Mouse (Mus musculus): Measurements from ENCODE around the gene Spata31d1a. TPM values are rescaled to one million over a fixed set of nuclear protein-coding genes. Genes with fewer than 3 reads are reported as not detected.

Gene Spata31d1a
- not detected in 2 replicates for polyA plus RNA-seq (2014; fragmentation: Nextera tagmentation; extraction: Ambion mirVana)

DNA sequence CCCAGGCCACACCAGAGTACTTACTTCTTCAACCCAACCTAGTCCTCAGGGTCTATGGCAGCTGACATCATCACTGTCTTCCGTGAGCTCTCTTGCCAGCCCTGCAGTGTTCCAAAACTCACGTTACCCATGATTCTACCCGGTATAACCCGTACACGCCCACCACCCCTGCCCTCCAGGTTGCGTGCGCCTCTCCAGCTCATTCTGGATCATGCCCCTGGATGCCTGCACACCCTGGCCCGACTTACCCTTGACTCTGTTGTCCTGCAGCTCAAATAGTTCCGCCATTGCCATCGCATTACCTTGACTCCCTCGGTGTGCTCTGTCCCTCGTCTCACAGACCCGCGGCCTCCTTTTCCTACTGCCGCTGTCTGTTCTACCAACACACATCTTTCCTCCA is at the start of gene Spata31d1a:
TSS of gene Spata31d1a (minus strand) at position 101 of the 400 bp plus-strand sequence.
- H3K9ac ChIP-seq (ENCODE audit: low read length) = no peak within 1 kb of the TSS
- WGBS = 93% methylated on average over 15 of the region's 15 CpGs
- DNase-seq (ENCODE audit: low spot score, missing footprints) (peak; percentile 84), ATAC-seq (ENCODE audit: low FRiP score) (no peak)
- no peak within 1 kb of the TSS for H3K4me2 ChIP-seq
- H3K9me3 ChIP-seq (ENCODE audit: control insufficient read depth, low read length) = no peaks in the 10 kb centered on the region
- H3K4me1 ChIP-seq (ENCODE audit: control insufficient read depth, insufficient read depth, low read length) = no peaks in the 10 kb centered on the region
- no peak within 1 kb of the TSS for H3K4me3 ChIP-seq (ENCODE audit: low read depth, low read length)
- no peaks in the 10 kb centered on the region for H3K36me3 ChIP-seq (ENCODE audit: control insufficient read depth, insufficient read depth, low read length)
- no peak within 1 kb of the TSS for H3K27ac ChIP-seq (ENCODE audit: low read depth, low read length)
- no peaks in the 10 kb centered on the region for H3K27me3 ChIP-seq (ENCODE audit: control insufficient read depth, insufficient read depth, low read length)

GRCm38 (mm10) chr13:59756906-59757305 is 46.8 kb upstream of the Spata31d1a start:
- H3K4me1 ChIP-seq (ENCODE audit: control insufficient read depth, insufficient read depth, low read length) = no peaks in the 10 kb centered on the region
- no peak overlapping the region for H3K4me2 ChIP-seq
- 97% methylated on average over 7 of the region's 7 CpGs for WGBS
- no peak overlapping the region for H3K27ac ChIP-seq (ENCODE audit: low read depth, low read length)
- H3K27me3 ChIP-seq (ENCODE audit: control insufficient read depth, insufficient read depth, low read length) = no peaks in the 10 kb centered on the region
- DNase-seq (ENCODE audit: low spot score, missing footprints) (no peak), ATAC-seq (ENCODE audit: low FRiP score) (no peak)
- no peaks in the 10 kb centered on the region for H3K9me3 ChIP-seq (ENCODE audit: control insufficient read depth, low read length)
- no peak overlapping the region for H3K9ac ChIP-seq (ENCODE audit: low read length)
- no peak overlapping the region for H3K4me3 ChIP-seq (ENCODE audit: low read depth, low read length)
- H3K36me3 ChIP-seq (ENCODE audit: control insufficient read depth, insufficient read depth, low read length) = peaks cover 10% of the 10 kb centered on the region

DNA sequence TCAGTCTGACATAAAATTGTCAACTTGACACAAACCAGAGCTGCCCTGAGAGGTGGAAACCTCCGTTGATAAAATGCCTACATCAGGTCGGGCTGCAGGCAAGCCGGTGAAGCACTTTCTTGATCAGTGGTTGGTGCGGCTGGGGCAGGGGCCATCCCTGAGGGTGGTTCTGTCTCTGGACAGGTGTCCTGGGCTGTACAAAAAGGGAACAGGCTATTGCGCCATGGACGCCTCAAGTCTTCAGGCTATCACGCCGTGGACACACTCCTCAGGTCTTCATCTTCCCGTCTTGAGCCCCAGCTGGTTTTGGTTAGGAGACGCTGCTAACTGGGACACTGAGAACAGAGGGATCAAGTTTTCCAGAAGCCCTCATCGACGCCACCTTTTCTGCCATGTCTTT is 40.2 kb upstream of the Spata31d1a start:
- Histone ChIP-seq H3K9ac (ENCODE audit: low read length) (no peak overlapping the region), H3K27me3 (ENCODE audit: control insufficient read depth, insufficient read depth, low read length) (no peaks in the 10 kb centered on the region), H3K9me3 (ENCODE audit: control insufficient read depth, low read length) (no peaks in the 10 kb centered on the region), H3K27ac (ENCODE audit: low read depth, low read length) (no peak overlapping the region), H3K4me1 (ENCODE audit: control insufficient read depth, insufficient read depth, low read length) (no peaks in the 10 kb centered on the region), H3K36me3 (ENCODE audit: control insufficient read depth, insufficient read depth, low read length) (peaks cover 3% of the 10 kb centered on the region), H3K4me3 (ENCODE audit: low read depth, low read length) (no peak overlapping the region), H3K4me2 (no peak overlapping the region)
- WGBS = 86% methylated on average over 12 of the region's 12 CpGs
- no peak for DNase-seq (ENCODE audit: low spot score, missing footprints)
- ATAC-seq (ENCODE audit: low FRiP score) = no peak

DNA sequence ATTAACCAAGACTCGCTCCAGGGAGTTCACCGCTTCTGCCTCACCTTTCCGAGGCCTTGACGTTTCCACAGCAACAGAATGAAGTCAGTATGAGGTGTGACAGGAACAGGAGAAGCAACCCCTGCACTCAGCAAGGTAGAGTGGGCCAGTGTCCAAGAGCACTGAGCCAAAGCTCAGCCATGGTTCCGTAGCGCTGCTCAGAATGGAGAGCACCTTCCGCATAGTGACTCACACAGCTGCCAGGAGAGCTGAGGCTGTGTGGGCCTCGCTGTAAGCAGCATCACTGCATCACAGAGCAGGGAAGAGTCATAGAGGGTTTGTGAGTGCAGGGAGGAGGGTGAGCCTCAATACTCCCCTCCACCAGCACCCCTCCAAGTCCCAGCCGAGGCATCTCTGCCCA is 36.6 kb upstream of the Spata31d1a start, which contains the start of gene 1700014D04Rik:
TSS of gene 1700014D04Rik (minus strand) at position 42 of the 400 bp plus-strand sequence.
- Histone ChIP-seq H3K27me3 (ENCODE audit: control insufficient read depth, insufficient read depth, low read length) (no peaks in the 10 kb centered on the region), H3K27ac (ENCODE audit: low read depth, low read length) (no peak within 1 kb of the TSS), H3K4me1 (ENCODE audit: control insufficient read depth, insufficient read depth, low read length) (no peaks in the 10 kb centered on the region), H3K4me3 (ENCODE audit: low read depth, low read length) (no peak within 1 kb of the TSS), H3K9ac (ENCODE audit: low read length) (no peak within 1 kb of the TSS), H3K36me3 (ENCODE audit: control insufficient read depth, insufficient read depth, low read length) (no peaks in the 10 kb centered on the region), H3K4me2 (no peak within 1 kb of the TSS), H3K9me3 (ENCODE audit: control insufficient read depth, low read length) (no peaks in the 10 kb centered on the region)
- 80% methylated on average over 9 of the region's 9 CpGs for WGBS
- ATAC-seq (ENCODE audit: low FRiP score) (no peak), DNase-seq (ENCODE audit: low spot score, missing footprints) (no peak)

GRCm38 (mm10) chr13:59746164-59746563 is 36.0 kb upstream of the Spata31d1a start:
- H3K4me3 ChIP-seq (ENCODE audit: low read depth, low read length) = no peak overlapping the region
- no peak for ATAC-seq (ENCODE audit: low FRiP score)
- no peak overlapping the region for H3K4me2 ChIP-seq
- no peaks in the 10 kb centered on the region for H3K36me3 ChIP-seq (ENCODE audit: control insufficient read depth, insufficient read depth, low read length)
- 68% methylated on average over 6 of the region's 6 CpGs for WGBS
- H3K27me3 ChIP-seq (ENCODE audit: control insufficient read depth, insufficient read depth, low read length) = no peaks in the 10 kb centered on the region
- H3K27ac ChIP-seq (ENCODE audit: low read depth, low read length) = no peak overlapping the region
- no peak overlapping the region for H3K9ac ChIP-seq (ENCODE audit: low read length)
- H3K9me3 ChIP-seq (ENCODE audit: control insufficient read depth, low read length) = no peaks in the 10 kb centered on the region
- H3K4me1 ChIP-seq (ENCODE audit: control insufficient read depth, insufficient read depth, low read length) = no peaks in the 10 kb centered on the region
- no peak for DNase-seq (ENCODE audit: low spot score, missing footprints)

- Histone ChIP-seq H3K4me2 (no peak overlapping the region), H3K9ac (ENCODE audit: low read length) (no peak overlapping the region), H3K4me1 (ENCODE audit: control insufficient read depth, insufficient read depth, low read length) (no peaks in the 10 kb centered on the region), H3K9me3 (ENCODE audit: control insufficient read depth, low read length) (no peaks in the 10 kb centered on the region), H3K27me3 (ENCODE audit: control insufficient read depth, insufficient read depth, low read length) (no peaks in the 10 kb centered on the region), H3K36me3 (ENCODE audit: control insufficient read depth, insufficient read depth, low read length) (no peaks in the 10 kb centered on the region), H3K27ac (ENCODE audit: low read depth, low read length) (no peak overlapping the region), H3K4me3 (ENCODE audit: low read depth, low read length) (no peak overlapping the region)
- WGBS = 89% methylated on average over 6 of the region's 6 CpGs
- no peak for DNase-seq (ENCODE audit: low spot score, missing footprints)
- no peak for ATAC-seq (ENCODE audit: low FRiP score)
Observed at GRCm38 (mm10) chr13:59745462-59745861, 35.3 kb upstream of the Spata31d1a start.

- no peaks in the 10 kb centered on the region for H3K36me3 ChIP-seq (ENCODE audit: control insufficient read depth, insufficient read depth, low read length)
- WGBS = 83% methylated on average over 10 of the region's 10 CpGs
Observed at GRCm38 (mm10) chr13:59741697-59742096, 31.6 kb upstream of the Spata31d1a start.

GRCm38 (mm10) chr13:59741096-59741495 is 31.0 kb upstream of the Spata31d1a start:
- Histone ChIP-seq H3K9me3 (ENCODE audit: control insufficient read depth, low read length) (no peaks in the 10 kb centered on the region), H3K4me3 (ENCODE audit: low read depth, low read length) (no peak overlapping the region), H3K27me3 (ENCODE audit: control insufficient read depth, insufficient read depth, low read length) (no peaks in the 10 kb centered on the region), H3K27ac (ENCODE audit: low read depth, low read length) (no peak overlapping the region), H3K36me3 (ENCODE audit: control insufficient read depth, insufficient read depth, low read length) (no peaks in the 10 kb centered on the region), H3K4me2 (no peak overlapping the region), H3K4me1 (ENCODE audit: control insufficient read depth, insufficient read depth, low read length) (no peaks in the 10 kb centered on the region), H3K9ac (ENCODE audit: low read length) (no peak overlapping the region)
- ATAC-seq (ENCODE audit: low FRiP score) (no peak), DNase-seq (ENCODE audit: low spot score, missing footprints) (no peak)
- WGBS = 91% methylated on average over 11 of the region's 11 CpGs

More at GRCm38 (mm10) chr13:59741697-59742096, 31.6 kb upstream of the Spata31d1a start:
- ATAC-seq (ENCODE audit: low FRiP score) = no peak
- Histone ChIP-seq H3K4me2 (no peak overlapping the region), H3K9ac (ENCODE audit: low read length) (no peak overlapping the region), H3K9me3 (ENCODE audit: control insufficient read depth, low read length) (no peaks in the 10 kb centered on the region), H3K27me3 (ENCODE audit: control insufficient read depth, insufficient read depth, low read length) (no peaks in the 10 kb centered on the region), H3K4me1 (ENCODE audit: control insufficient read depth, insufficient read depth, low read length) (no peaks in the 10 kb centered on the region), H3K4me3 (ENCODE audit: low read depth, low read length) (no peak overlapping the region), H3K27ac (ENCODE audit: low read depth, low read length) (no peak overlapping the region)
- no peak for DNase-seq (ENCODE audit: low spot score, missing footprints)

- DNase-seq (ENCODE audit: low spot score, missing footprints) = no peak
- Histone ChIP-seq H3K27ac (ENCODE audit: low read depth, low read length) (no peak overlapping the region), H3K36me3 (ENCODE audit: control insufficient read depth, insufficient read depth, low read length) (no peaks in the 10 kb centered on the region)
Observed at GRCm38 (mm10) chr13:59739397-59739796, 29.3 kb upstream of the Spata31d1a start.

More at GRCm38 (mm10) chr13:59739397-59739796, 29.3 kb upstream of the Spata31d1a start:
- no peaks in the 10 kb centered on the region for H3K9me3 ChIP-seq (ENCODE audit: control insufficient read depth, low read length)
- ATAC-seq (ENCODE audit: low FRiP score) = no peak
- H3K27me3 ChIP-seq (ENCODE audit: control insufficient read depth, insufficient read depth, low read length) = no peaks in the 10 kb centered on the region
- H3K4me1 ChIP-seq (ENCODE audit: control insufficient read depth, insufficient read depth, low read length) = no peaks in the 10 kb centered on the region
- H3K4me3 ChIP-seq (ENCODE audit: low read depth, low read length) = no peak overlapping the region
- no peak overlapping the region for H3K9ac ChIP-seq (ENCODE audit: low read length)
- 92% methylated on average over 4 of the region's 4 CpGs for WGBS
- no peak overlapping the region for H3K4me2 ChIP-seq
